Mouse (Mus musculus): Measurements from ENCODE around the gene Cptp.

GRCm38 (mm10) chr4:155821025-155821424, 48.2 kb downstream of the Cptp start:
- peak; percentile 48 for TF ChIP-seq CTCF (IDR thresholded peaks at IDR 0.05; ENCODE audit: low read depth)
- no peak for TF ChIP-seq EP300 (IDR thresholded peaks at IDR 0.05; ENCODE audit: low read depth)
